Mouse (Mus musculus): ENCODE data around the gene Cacng2. TPM values are rescaled to one million over a fixed set of nuclear protein-coding genes. Genes with fewer than 3 reads are reported as not detected.
A peak's percentile ranks its signal among the peaks of the same experiment; 100 is the strongest.

The Cacng2 gene
- total and polyA plus RNA-seq, 2 experiments from 2014 or later, result 16.7 to 22.6 TPM

- no peaks in the 10 kb centered on the region for H3K36me3 ChIP-seq (ENCODE audit: insufficient read depth, low read length)
- 68% methylated on average over 7 of the region's 7 CpGs for WGBS
- TF ChIP-seq CTCF (IDR thresholded peaks at IDR 0.05), result no peak
- H3K4me2 ChIP-seq (ENCODE audit: low read depth, low read length, poor library complexity, severe bottlenecking), result no peak overlapping the region
- H3K27ac ChIP-seq (ENCODE audit: low read depth, low read length), result no peak overlapping the region
- no peak overlapping the region for H3K9ac ChIP-seq (replicated peaks; ENCODE audit: low read length, poor library complexity, severe bottlenecking)
- no peaks in the 10 kb centered on the region for H3K9me3 ChIP-seq (ENCODE audit: low read length)
- no peak for DNase-seq (ENCODE audit: low spot score)
- H3K4me3 ChIP-seq (ENCODE audit: low read depth, low read length), result no peak overlapping the region
- no peak for ATAC-seq (ENCODE audit: low FRiP score)
- no peaks in the 10 kb centered on the region for H3K4me1 ChIP-seq (ENCODE audit: insufficient read depth, low read length)
- H3K27me3 ChIP-seq (ENCODE audit: insufficient read depth, low read length), result no peaks in the 10 kb centered on the region
Observed at GRCm38 (mm10) chr15:78081384-78081783, 38.4 kb downstream of the Cacng2 start.

GRCm38 (mm10) chr15:78080326-78080725 is 39.5 kb downstream of the Cacng2 start:
- Histone ChIP-seq H3K9ac (replicated peaks; ENCODE audit: low read length, poor library complexity, severe bottlenecking) (no peak overlapping the region), H3K27me3 (ENCODE audit: insufficient read depth, low read length) (no peaks in the 10 kb centered on the region), H3K36me3 (ENCODE audit: insufficient read depth, low read length) (no peaks in the 10 kb centered on the region), H3K4me3 (ENCODE audit: low read depth, low read length) (no peak overlapping the region), H3K9me3 (ENCODE audit: low read length) (no peaks in the 10 kb centered on the region), H3K4me2 (ENCODE audit: low read depth, low read length, poor library complexity, severe bottlenecking) (no peak overlapping the region), H3K27ac (ENCODE audit: low read depth, low read length) (no peak overlapping the region), H3K4me1 (ENCODE audit: insufficient read depth, low read length) (no peaks in the 10 kb centered on the region)
- no peak for DNase-seq (ENCODE audit: low spot score)
- 83% methylated on average over 4 of the region's 4 CpGs for WGBS
- TF ChIP-seq CTCF (IDR thresholded peaks at IDR 0.05), result no peak
- no peak for ATAC-seq (ENCODE audit: low FRiP score)

- Histone ChIP-seq H3K9ac (replicated peaks; ENCODE audit: low read length, poor library complexity, severe bottlenecking) (no peak overlapping the region), H3K4me2 (ENCODE audit: low read depth, low read length, poor library complexity, severe bottlenecking) (no peak overlapping the region), H3K4me3 (ENCODE audit: low read depth, low read length) (no peak overlapping the region), H3K27me3 (ENCODE audit: insufficient read depth, low read length) (no peaks in the 10 kb centered on the region), H3K36me3 (ENCODE audit: insufficient read depth, low read length) (no peaks in the 10 kb centered on the region), H3K4me1 (ENCODE audit: insufficient read depth, low read length) (no peaks in the 10 kb centered on the region), H3K27ac (ENCODE audit: low read depth, low read length) (no peak overlapping the region), H3K9me3 (ENCODE audit: low read length) (no peaks in the 10 kb centered on the region)
- TF ChIP-seq CTCF (IDR thresholded peaks at IDR 0.05), result no peak
- no peak for ATAC-seq (ENCODE audit: low FRiP score)
- WGBS, result 70% methylated on average over 15 of the region's 15 CpGs
- DNase-seq (ENCODE audit: low spot score), result peak; percentile 72
Observed at GRCm38 (mm10) chr15:78078776-78079628, 40.8 kb downstream of the Cacng2 start.

DNA sequence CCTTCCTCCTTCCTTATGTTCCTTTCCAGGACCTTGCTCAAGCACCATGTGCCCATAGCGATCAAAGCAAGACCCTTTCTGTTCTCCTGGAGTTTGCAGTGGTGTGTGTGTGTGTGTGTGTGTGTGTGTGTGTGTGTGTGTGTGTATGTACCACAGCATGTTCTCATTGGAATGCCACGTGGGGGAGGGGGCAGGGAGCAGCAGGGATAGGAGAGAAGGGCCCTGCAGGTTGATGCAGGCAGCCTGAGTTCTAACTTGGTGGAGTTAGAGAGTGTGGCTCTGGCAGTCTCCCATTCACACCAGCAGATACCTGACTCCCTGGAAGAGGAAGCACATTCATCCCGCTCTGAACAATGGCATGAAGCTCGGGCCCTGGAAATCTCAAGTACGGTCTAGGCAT is 41.6 kb downstream of the Cacng2 start:
- Histone ChIP-seq H3K4me1 (ENCODE audit: insufficient read depth, low read length) (no peaks in the 10 kb centered on the region), H3K9me3 (ENCODE audit: low read length) (no peaks in the 10 kb centered on the region), H3K4me2 (ENCODE audit: low read depth, low read length, poor library complexity, severe bottlenecking) (no peak overlapping the region), H3K36me3 (ENCODE audit: insufficient read depth, low read length) (no peaks in the 10 kb centered on the region), H3K4me3 (ENCODE audit: low read depth, low read length) (no peak overlapping the region), H3K9ac (replicated peaks; ENCODE audit: low read length, poor library complexity, severe bottlenecking) (no peak overlapping the region), H3K27me3 (ENCODE audit: insufficient read depth, low read length) (no peaks in the 10 kb centered on the region), H3K27ac (ENCODE audit: low read depth, low read length) (no peak overlapping the region)
- ATAC-seq (ENCODE audit: low FRiP score) (no peak), DNase-seq (ENCODE audit: low spot score) (no peak)
- WGBS, result 69% methylated on average over 4 of the region's 5 CpGs
- TF ChIP-seq CTCF (IDR thresholded peaks at IDR 0.05), result no peak

GRCm38 (mm10) chr15:78075921-78076320 is 43.9 kb downstream of the Cacng2 start:
- no peak overlapping the region for H3K9ac ChIP-seq (replicated peaks; ENCODE audit: low read length, poor library complexity, severe bottlenecking)

DNA sequence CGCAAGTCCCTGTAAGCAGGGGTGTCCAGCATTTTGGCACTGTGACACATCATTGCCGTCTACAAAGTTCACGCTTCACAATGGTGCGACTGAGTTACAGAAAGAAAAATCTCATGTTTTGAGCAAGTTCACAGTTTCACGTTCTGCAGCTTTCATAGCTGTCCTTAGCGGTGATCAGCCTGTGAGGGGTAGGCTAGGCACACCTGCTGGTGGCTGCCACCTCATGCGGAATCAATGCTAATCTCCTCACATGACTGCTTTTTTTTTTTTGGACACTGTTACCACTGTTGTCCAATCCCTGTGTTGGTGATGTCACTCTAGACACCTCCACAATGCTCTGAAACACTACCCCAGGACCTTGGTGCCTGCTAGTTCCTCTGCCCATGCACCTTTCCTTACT is 46.7 kb downstream of the Cacng2 start:
- TF ChIP-seq CTCF (IDR thresholded peaks at IDR 0.05), result no peak
- Histone ChIP-seq H3K27ac (ENCODE audit: low read depth, low read length) (no peak overlapping the region), H3K27me3 (ENCODE audit: insufficient read depth, low read length) (no peaks in the 10 kb centered on the region), H3K9me3 (ENCODE audit: low read length) (no peaks in the 10 kb centered on the region), H3K4me1 (ENCODE audit: insufficient read depth, low read length) (no peaks in the 10 kb centered on the region), H3K4me3 (ENCODE audit: low read depth, low read length) (no peak overlapping the region), H3K4me2 (ENCODE audit: low read depth, low read length, poor library complexity, severe bottlenecking) (no peak overlapping the region), H3K9ac (replicated peaks; ENCODE audit: low read length, poor library complexity, severe bottlenecking) (no peak overlapping the region), H3K36me3 (ENCODE audit: insufficient read depth, low read length) (no peaks in the 10 kb centered on the region)
- no peak for DNase-seq (ENCODE audit: low spot score)
- no peak for ATAC-seq (ENCODE audit: low FRiP score)
- 86% methylated on average over 7 of the region's 7 CpGs for WGBS

More at GRCm38 (mm10) chr15:78075921-78076320, 43.9 kb downstream of the Cacng2 start:
- ATAC-seq (ENCODE audit: low FRiP score) (no peak), DNase-seq (ENCODE audit: low spot score) (no peak)
- Histone ChIP-seq H3K9me3 (ENCODE audit: low read length) (no peaks in the 10 kb centered on the region), H3K36me3 (ENCODE audit: insufficient read depth, low read length) (no peaks in the 10 kb centered on the region), H3K4me1 (ENCODE audit: insufficient read depth, low read length) (no peaks in the 10 kb centered on the region), H3K4me3 (ENCODE audit: low read depth, low read length) (no peak overlapping the region), H3K27me3 (ENCODE audit: insufficient read depth, low read length) (no peaks in the 10 kb centered on the region), H3K27ac (ENCODE audit: low read depth, low read length) (no peak overlapping the region), H3K4me2 (ENCODE audit: low read depth, low read length, poor library complexity, severe bottlenecking) (no peak overlapping the region)
- TF ChIP-seq CTCF (IDR thresholded peaks at IDR 0.05), result no peak
- WGBS, result 34% methylated on average over 3 of the region's 3 CpGs

All from midbrain, postnatal 0 days (tissue).